Mouse (Mus musculus) intestine, postnatal 0 days (tissue): ENCODE results near the gene Gm45208. TPM values are rescaled to one million over a fixed set of nuclear protein-coding genes. Genes with fewer than 3 reads are reported as not detected.

Experiments
- ATAC-seq: fragments of 200-750 bp; cut with Nextera tagmentation; 2 replicates; pipeline ENCODE4 v1.8.0; 2017; ENCODE audit warnings: mild to moderate bottlenecking, moderate TSS enrichment, moderate library complexity
- H3K27ac ChIP-seq: fragments of 300-500 bp; sonication (generic); 2 replicates; pipeline ENCODE4 v1.5.1; 2014; ENCODE audit warnings: mild to moderate bottlenecking, low read depth, low read length, moderate library complexity
- H3K27me3 ChIP-seq: fragments of 300-500 bp; sonication (generic); replicated peaks from 2 replicates; pipeline ENCODE4 v1.6.1; 2014; ENCODE audit warnings: low read length, mixed read lengths; ENCODE audit not compliant: control insufficient read depth, insufficient read depth
- H3K36me3 ChIP-seq: fragments of 300-500 bp; sonication (generic); 2 replicates; pipeline ENCODE4 v1.6.1; 2014; ENCODE audit warnings: mild to moderate bottlenecking, moderate library complexity; ENCODE audit not compliant: control insufficient read depth, insufficient read depth
- H3K4me1 ChIP-seq: fragments of 300-500 bp; sonication (generic); replicated peaks from 2 replicates; pipeline ENCODE4 v1.6.1; 2014; ENCODE audit warnings: antibody characterized with exemption, low read length, mixed read lengths; ENCODE audit not compliant: control insufficient read depth, insufficient read depth
- H3K4me2 ChIP-seq: fragments of 300-500 bp; sonication (generic); replicated peaks from 2 replicates; pipeline ENCODE4 v1.6.1; 2014; ENCODE audit warnings: low read depth, mild to moderate bottlenecking, moderate library complexity
- H3K4me3 ChIP-seq: fragments of 300-500 bp; sonication (generic); 2 replicates; pipeline ENCODE4 v1.5.1; 2014; ENCODE audit warnings: low read depth, low read length
- H3K9ac ChIP-seq: fragments of 300-500 bp; sonication (generic); 2 replicates; pipeline ENCODE4 v1.6.1; 2014; ENCODE audit warnings: mild to moderate bottlenecking, low read depth, low read length
- H3K9me3 ChIP-seq: fragments of 300-500 bp; sonication (generic); 2 replicates; pipeline ENCODE4 v1.6.1; 2016; ENCODE audit warnings: mixed run types; ENCODE audit not compliant: control insufficient read depth
- CTCF ChIP-seq: sonication (generic); IDR thresholded peaks from 2 replicates; pipeline ENCODE4 v1.5.1; 2016; ENCODE audit warnings: low read depth, mild to moderate bottlenecking, control low read depth, antibody characterized with exemption, moderate library complexity
- WGBS: fragments of 180-500 bp; shearing (Covaris S2); extraction: QIAGEN DNeasy Blood & Tissue Kit; methylation state at CpG from one replicate; pipeline ENCODE4 v1.1.7; 2014; 5-methylcytosine and 5-hydroxymethylcytosine counted together
- polyA plus RNA-seq: library from polyadenylated mRNA; unstranded; fragments of >200 nt; fragmentation: Nextera tagmentation; extraction: Ambion mirVana; gene quantifications from 2 replicates; pipeline ENCODE4 v1.2.1, GENCODE M21; 2015

Gm45208 gene
- polyA plus RNA-seq, 1 experiment from 2014 or later = not detected

GRCm38 (mm10) chrX:7733571-7734156 lies 11.6 kb downstream of the Gm45208 start:
- Histone ChIP-seq H3K9me3 (no peaks in the 10 kb centered on the region), H3K36me3 (peaks cover 11% of the 10 kb centered on the region; the same call in 1 of the 2 replicates), H3K4me3 (no peak overlapping the region), H3K27me3 (no peaks in the 10 kb centered on the region), H3K9ac (no peak overlapping the region), H3K27ac (no peak overlapping the region), H3K4me1 (no peaks in the 10 kb centered on the region), H3K4me2 (no peak overlapping the region)
- ATAC-seq = 0 out of 2 replicates have a peak, but pooled peaks have one; percentile 15
- 35% methylated on average over 21 of the region's 26 CpGs for WGBS
- TF ChIP-seq CTCF = peak; percentile 76

DNA sequence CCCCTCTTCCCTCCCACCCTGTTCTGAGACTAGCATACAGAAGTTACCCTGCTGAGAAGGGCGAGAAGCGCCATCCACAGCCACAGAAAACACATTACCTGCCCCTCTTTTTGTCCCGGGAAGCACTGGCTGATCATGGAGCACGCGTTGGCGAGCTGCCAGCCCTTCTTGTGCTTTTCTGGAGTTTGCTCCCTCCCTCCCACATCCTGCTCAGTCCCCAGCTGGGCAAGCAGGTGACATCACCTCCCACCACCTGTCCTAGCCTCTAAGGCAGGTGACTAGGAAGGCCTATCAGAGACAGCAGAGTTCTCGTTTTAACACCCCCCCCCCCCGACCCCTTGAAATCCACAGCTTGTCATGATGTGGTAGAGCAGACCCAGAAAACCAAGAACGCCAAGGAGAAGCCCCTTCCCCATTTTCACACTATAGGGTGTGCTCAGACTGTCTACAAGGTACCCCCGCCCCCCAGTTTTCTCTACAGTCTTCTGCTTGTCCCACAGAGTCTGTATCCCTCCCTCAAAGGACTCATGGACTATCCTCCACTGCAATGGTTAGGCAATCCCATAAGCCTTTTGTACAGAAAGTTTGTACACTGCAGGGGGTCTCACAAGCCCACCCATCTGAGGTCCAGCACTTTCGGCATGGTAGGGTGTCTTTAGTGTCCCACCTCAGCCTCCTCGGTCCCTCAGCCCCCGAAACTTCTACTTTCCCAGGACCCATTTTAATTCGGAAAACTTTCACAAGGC lies 17.5 kb downstream of the Gm45208 start:
- Histone ChIP-seq H3K9me3 (no peaks in the 10 kb centered on the region), H3K36me3 (peaks cover 11% of the 10 kb centered on the region; the same call in 1 of the 2 replicates), H3K4me2 (peak overlapping the region; percentile 48), H3K4me3 (no peak overlapping the region; the same call in 1 of the 2 replicates), H3K27me3 (no peaks in the 10 kb centered on the region), H3K27ac (peak overlapping the region; percentile 83), H3K9ac (no peak overlapping the region), H3K4me1 (no peaks in the 10 kb centered on the region)
- peak; percentile 82 for ATAC-seq
- no peak for TF ChIP-seq CTCF
- 47% methylated on average over 14 of the region's 14 CpGs for WGBS

GRCm38 (mm10) chrX:7740082-7740819 lies 18.2 kb downstream of the Gm45208 start:
- Histone ChIP-seq H3K36me3 (peaks cover 11% of the 10 kb centered on the region; the same call in 1 of the 2 replicates), H3K9ac (no peak overlapping the region), H3K27ac (peak overlapping the region; percentile 83), H3K4me1 (no peaks in the 10 kb centered on the region), H3K9me3 (no peaks in the 10 kb centered on the region), H3K27me3 (no peaks in the 10 kb centered on the region), H3K4me3 (peak overlapping the region; percentile 18), H3K4me2 (peak overlapping the region; percentile 45)
- peak; percentile 82 for ATAC-seq
- TF ChIP-seq CTCF = no peak
- 40% methylated on average over 10 of the region's 10 CpGs for WGBS

GRCm38 (mm10) chrX:7741103-7741502 lies 19.1 kb downstream of the Gm45208 start:
- WGBS = 61% methylated on average over 5 of the region's 5 CpGs
- no peak for ATAC-seq
- no peaks in the 10 kb centered on the region for H3K4me1 ChIP-seq
- H3K27ac ChIP-seq = peak overlapping the region; percentile 74
- TF ChIP-seq CTCF = no peak
- H3K4me2 ChIP-seq = peak overlapping the region; percentile 45
- no peaks in the 10 kb centered on the region for H3K9me3 ChIP-seq
- peak overlapping the region; percentile 18 for H3K4me3 ChIP-seq
- H3K9ac ChIP-seq = no peak overlapping the region; the same call in 1 of the 2 replicates
- H3K27me3 ChIP-seq = no peaks in the 10 kb centered on the region
- H3K36me3 ChIP-seq = peaks cover 11% of the 10 kb centered on the region; the same call in 1 of the 2 replicates

GRCm38 (mm10) chrX:7743470-7743869 lies 21.4 kb downstream of the Gm45208 start:
- Histone ChIP-seq H3K4me1 (no peaks in the 10 kb centered on the region), H3K4me3 (no peak overlapping the region), H3K27me3 (no peaks in the 10 kb centered on the region), H3K4me2 (no peak overlapping the region), H3K27ac (no peak overlapping the region), H3K9me3 (no peaks in the 10 kb centered on the region), H3K9ac (no peak overlapping the region), H3K36me3 (no peaks in the 10 kb centered on the region)
- peak; percentile 60 for TF ChIP-seq CTCF
- no peak for ATAC-seq
- WGBS = 60% methylated on average over 5 of the region's 5 CpGs

DNA sequence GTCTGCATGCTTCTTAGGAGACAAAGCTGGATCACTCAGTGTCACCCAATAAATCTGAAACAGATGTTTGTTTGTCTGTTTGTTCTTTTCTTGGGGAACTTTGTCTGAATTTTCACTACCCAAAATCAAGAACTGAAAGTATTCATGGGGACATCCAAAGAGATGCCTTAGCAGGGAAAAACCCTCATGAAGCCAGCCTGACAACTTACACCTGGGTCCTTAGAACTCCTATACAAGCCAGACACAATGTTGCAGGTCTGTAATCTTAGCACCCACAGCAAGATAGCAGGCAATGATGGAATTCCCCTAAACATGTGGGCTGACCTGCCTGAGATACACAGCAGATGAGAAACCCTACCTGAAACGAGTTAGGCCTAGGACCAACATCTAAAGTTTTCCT lies 22.9 kb downstream of the Gm45208 start:
- no peaks in the 10 kb centered on the region for H3K9me3 ChIP-seq
- no peak overlapping the region for H3K27ac ChIP-seq
- H3K36me3 ChIP-seq = no peaks in the 10 kb centered on the region
- no peak for TF ChIP-seq CTCF
- no peak overlapping the region for H3K9ac ChIP-seq
- WGBS = 59% methylated on average over 1 of the region's 1 CpGs
- H3K4me2 ChIP-seq = no peak overlapping the region
- no peak for ATAC-seq
- H3K4me3 ChIP-seq = no peak overlapping the region
- H3K4me1 ChIP-seq = no peaks in the 10 kb centered on the region
- H3K27me3 ChIP-seq = no peaks in the 10 kb centered on the region
